Mouse (Mus musculus) adrenal gland, adult 8-10 months (tissue): ENCODE results near the gene Atg14. TPM values are rescaled to one million over a fixed set of nuclear protein-coding genes. Genes with fewer than 3 reads are reported as not detected.

Experiments used
- DNase-seq: peaks from one replicate; pipeline ENCODE4 v3.0.0; 2022
- total RNA-seq, 4 experiments: library from RNA; stranded (reverse); gene quantifications; 2 replicates each; pipeline ENCODE4 v1.2.4; 2022

The Atg14 gene
- total RNA-seq, 4 experiments from 2014 or later, result 14.2 to 21.5 (median 20.2) TPM

DNA sequence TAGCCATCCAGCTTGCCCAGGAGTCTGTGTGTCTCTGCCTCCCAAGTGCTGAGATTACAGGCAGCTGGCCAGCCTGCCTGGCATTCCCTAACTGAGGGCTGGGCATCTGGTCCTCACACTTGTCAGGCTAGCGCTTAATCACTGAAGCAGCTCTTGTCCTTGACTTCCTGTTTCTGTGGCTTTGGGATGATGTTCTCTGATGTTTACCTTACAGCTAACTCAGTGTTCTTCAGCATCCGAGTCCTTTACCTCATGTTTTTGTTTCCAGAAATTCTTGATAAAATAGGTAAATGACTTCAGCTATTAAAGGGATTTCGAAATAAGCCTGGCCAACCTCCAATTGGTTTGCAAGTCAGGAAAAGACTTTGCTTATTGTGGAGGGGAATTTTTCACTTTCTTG is 66.4 kb downstream of the Atg14 start:
- no peak for DNase-seq

DNA sequence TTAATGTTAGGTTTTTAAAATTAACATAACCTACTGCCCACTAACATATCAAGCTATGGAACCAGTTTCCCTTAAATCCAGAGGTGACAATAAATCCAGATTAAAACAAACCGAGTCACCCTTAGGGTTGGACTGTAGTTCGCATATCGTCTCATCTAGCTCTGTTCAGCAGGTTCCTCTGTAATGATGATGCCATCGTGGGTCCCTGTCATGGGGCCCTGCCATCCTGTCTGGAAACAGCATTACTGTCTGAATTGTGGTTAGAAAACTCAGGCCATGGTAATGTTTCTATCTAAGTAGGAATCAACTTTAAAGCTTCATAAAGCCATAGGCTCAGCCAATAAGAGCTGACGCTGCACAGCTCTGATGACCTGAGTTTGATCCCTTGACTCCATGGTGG is 71.8 kb downstream of the Atg14 start:
- no peak for DNase-seq

DNA sequence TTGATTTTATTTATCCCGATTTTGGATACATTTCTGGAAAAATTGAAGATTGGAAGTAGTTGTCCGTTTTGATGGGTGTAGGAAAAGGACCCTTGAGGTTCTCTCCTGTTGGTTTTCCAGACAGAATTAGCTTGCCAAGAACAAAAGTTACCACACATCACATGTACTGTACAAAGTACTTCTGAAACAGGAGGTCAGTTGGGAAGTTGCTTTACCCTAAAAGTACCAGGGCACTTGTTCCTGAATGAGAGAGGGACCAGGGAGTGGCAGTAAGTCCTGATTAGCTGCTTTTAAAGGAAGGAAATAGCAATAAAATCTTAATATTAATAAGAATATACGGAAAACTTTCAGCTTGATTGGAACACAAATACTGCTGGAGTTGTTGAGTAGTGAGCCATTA is 73.3 kb downstream of the Atg14 start:
- DNase-seq, result no peak

DNA sequence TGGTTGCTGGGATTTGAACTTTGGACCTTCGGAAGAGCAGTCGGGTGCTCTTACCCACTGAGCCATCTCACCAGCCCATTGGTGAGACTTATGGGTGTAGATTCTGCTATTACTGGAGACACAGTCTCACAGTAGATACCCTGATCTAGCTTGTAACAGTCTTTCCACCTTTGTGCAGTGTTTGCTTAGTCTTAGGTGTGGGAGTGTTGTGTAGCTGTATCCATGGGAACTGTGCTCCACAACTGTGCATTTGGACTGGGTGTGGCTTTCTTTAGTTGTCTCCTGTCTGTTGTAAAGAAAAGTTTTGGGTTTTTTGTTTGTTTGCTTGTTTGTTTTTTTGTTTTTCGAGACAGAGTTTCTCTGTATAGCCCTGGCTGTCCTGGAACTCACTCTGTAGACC is 74.5 kb downstream of the Atg14 start:
- DNase-seq, result no peak

DNA sequence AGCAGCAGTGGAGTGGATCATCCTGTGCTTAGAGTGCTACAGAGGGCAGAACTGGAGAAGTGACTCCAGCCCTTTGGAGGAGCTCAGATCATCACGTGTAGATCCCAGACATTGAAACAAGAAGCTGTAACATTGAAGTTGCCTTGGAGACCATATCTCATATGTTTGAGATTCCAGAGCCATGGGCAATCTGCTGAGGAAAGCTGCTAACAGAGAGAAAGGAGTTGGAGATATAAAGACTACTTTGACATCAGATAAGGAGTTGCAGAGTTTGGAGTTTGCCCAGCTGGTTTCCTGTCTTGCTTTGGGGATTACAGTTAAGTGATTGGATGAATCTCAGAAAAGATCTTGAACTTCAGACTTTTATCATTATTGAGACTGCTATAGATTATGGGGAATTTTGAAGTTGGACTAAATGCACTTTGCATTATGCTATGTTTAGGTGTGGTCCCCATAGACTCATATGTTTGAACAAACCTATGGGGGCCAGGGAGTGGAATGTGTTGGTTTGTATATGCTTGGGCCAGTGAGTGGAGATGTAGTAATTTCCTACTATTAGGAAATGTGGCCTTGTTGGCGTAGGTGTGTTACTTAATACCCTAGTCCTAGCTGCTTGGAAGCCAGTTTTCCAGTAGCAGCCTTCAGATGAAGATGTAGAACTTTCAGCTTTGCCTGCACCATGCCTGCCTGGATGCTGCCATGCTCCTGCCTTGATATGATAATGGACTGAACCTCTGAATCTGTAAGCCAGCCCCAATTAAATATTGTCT is 76.7 kb downstream of the Atg14 start:
- DNase-seq, result no peak

Other genes with a start within 250 kb of the Atg14 start
- 10 to 100 TPM; 13.9 to 50.0 (median 27.4) TPM for gene Lgals3, start 202.9 kb downstream of the Atg14 start, total RNA-seq
- gene Dlgap5, start 152.2 kb downstream of the Atg14 start, total RNA-seq, result 1 to 10 TPM; 1.3 to 2.9 (median 2.2) TPM
- 10 to 100 TPM; 19.9 to 24.6 (median 23.7) TPM for gene Fbxo34, start 120.2 kb downstream of the Atg14 start, total RNA-seq
- 10 to 100 TPM; 50.5 to 90.6 (median 62.7) TPM for gene Ktn1, start 77.8 kb upstream of the Atg14 start, total RNA-seq